Mouse (Mus musculus): ENCODE data around the gene Ccdc134. TPM values are rescaled to one million over a fixed set of nuclear protein-coding genes. Genes with fewer than 3 reads are reported as not detected.

Gene Ccdc134
- polyA plus RNA-seq, 1 experiment from 2014 or later, result 7.0 TPM

DNA sequence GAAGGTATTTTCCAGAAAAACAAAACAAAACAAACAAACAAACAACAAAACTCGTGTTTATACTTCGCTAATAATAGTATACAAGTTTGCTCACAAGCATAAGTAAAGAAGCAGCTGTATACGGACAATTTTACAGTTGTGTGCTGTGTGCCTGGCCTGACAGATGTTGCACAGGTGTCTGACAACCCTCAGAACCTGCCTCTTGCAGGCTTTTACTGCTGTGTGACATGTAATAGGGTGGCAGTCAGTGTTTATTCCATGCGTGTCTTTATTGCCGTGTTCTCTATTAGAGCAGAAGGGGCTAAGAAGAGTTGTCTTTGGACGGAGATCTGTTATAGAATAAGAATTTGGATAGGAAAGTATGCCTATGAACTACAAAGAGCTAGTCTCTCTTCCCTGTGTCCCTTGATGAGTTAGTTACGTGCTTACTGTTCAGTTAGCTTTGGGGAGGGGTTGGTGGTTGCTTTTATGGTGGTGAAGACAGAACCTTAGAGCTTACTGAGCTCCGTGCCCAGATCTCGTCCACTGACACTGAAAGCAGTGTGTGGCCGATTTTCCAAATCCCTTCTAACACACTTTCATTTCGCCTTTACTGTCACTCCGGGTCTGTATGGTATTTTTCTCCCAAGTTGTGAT, 34.4 kb downstream of the Ccdc134 start:
- no peak overlapping the region for H3K9ac ChIP-seq
- H3K36me3 ChIP-seq (replicated peaks), result 0 out of 2 replicates have a peak, but pooled peaks cover 3% of the 10 kb centered on the region
- no peak overlapping the region for H3K27ac ChIP-seq (replicated peaks)
- H3K4me2 ChIP-seq, result no peak overlapping the region
- H3K4me3 ChIP-seq (replicated peaks), result no peak overlapping the region
- no peak for ATAC-seq (ENCODE audit: insufficient read depth)
- 79% methylated on average over 12 of the region's 12 CpGs for WGBS (ENCODE audit: insufficient replicate concordance)
- peaks cover 97% of the 10 kb centered on the region for H3K4me1 ChIP-seq (replicated peaks)
- no peaks in the 10 kb centered on the region for H3K27me3 ChIP-seq
- no peaks in the 10 kb centered on the region for H3K9me3 ChIP-seq (replicated peaks)

DNA sequence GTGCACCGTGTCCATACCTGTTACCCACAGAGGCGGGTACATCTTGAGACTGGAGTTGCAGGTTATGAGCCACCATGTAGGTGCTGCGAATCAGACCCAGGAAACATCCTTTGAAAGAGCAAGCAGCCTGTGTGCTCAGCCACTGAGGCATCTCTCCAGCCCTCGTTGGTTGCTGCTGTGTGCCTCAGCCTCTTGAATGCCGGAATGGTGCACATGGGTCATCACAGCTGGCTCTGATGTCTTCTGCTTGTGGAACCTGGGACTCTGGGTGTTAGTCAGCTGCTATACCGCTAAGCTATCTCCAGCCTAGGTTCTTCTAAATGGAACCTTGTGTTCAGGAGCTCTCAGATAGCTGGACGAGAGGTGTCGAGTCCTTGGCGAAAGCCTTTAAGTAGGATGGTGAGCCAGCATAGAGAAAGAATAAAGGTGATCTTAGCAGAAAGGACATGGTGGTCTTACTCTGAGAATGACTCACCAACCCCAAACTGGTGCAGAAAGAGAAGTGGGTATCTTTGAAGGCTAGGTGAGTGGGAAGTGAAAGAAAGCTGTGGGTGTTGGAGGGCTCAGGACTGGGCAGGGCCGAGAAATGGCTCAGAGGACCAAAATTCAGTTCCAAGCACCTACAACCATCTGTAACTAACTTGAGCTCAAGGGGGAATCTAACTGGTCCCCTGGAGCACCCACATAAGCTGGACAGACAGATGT, 35.8 kb downstream of the Ccdc134 start:
- H3K27me3 ChIP-seq, result no peaks in the 10 kb centered on the region
- no peak overlapping the region for H3K4me3 ChIP-seq (replicated peaks)
- H3K4me1 ChIP-seq (replicated peaks), result peaks cover 98% of the 10 kb centered on the region
- 70% methylated on average over 10 of the region's 10 CpGs for whole genome bisulfite sequencing (ENCODE audit: insufficient replicate concordance)
- peak overlapping the region; percentile 36; the same call in 1 of the 2 replicates for H3K9ac ChIP-seq
- peak overlapping the region; percentile 52 for H3K4me2 ChIP-seq
- H3K36me3 ChIP-seq (replicated peaks), result 0 out of 2 replicates have a peak, but pooled peaks cover 3% of the 10 kb centered on the region
- ATAC-seq (ENCODE audit: insufficient read depth), result no peak
- H3K27ac ChIP-seq (replicated peaks), result peak overlapping the region; percentile 90
- no peaks in the 10 kb centered on the region for H3K9me3 ChIP-seq (replicated peaks)

DNA sequence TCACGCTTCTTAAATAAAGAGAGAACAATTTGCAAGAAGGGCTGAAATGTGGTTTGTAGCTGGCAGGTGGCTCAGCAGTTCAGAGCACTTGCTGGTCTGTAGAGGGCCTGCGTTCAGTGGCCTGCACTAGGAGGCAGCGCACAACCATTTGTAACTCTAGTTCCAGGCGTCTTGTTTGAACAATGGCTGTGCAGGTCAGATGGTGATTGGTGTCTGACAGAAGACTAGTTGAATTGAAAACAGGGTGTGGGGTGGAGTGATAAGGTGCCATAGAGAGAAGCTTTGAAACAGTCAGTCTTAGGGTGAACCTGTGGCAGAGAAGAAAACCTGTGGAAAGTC, 36.3 kb downstream of the Ccdc134 start:
- 0 out of 2 replicates have a peak overlapping the region, but pooled peaks have one; percentile 5 for H3K4me3 ChIP-seq (replicated peaks)
- 19% methylated on average over 4 of the region's 4 CpGs for WGBS (ENCODE audit: insufficient replicate concordance)
- H3K36me3 ChIP-seq (replicated peaks), result no peaks in the 10 kb centered on the region
- no peaks in the 10 kb centered on the region for H3K9me3 ChIP-seq (replicated peaks)
- peaks cover 95% of the 10 kb centered on the region for H3K4me1 ChIP-seq (replicated peaks)
- peak; percentile 65 for ATAC-seq (ENCODE audit: insufficient read depth)
- H3K9ac ChIP-seq, result peak overlapping the region; percentile 36; the same call in 1 of the 2 replicates
- H3K27ac ChIP-seq (replicated peaks), result peak overlapping the region; percentile 90
- no peaks in the 10 kb centered on the region for H3K27me3 ChIP-seq
- H3K4me2 ChIP-seq, result peak overlapping the region; percentile 52

DNA sequence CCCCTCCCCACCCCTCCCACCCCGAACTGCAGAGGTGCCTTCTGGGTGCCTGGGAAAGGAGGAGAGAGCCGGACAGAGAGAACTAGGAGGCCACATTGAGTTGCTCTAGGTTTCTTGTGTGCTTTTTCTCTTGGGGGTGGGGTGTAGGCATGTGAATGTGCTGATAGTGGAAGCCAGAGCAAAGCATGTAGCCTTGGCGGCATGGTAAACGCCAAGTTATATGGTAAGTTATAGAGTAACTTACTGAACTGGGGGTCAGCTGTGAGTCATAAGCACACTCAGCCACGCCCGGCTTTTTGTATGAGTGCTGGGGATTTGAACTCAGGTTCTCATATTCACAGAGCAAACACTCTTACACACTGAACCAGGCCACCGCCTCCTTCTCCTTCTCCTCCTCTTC, 36.8 kb downstream of the Ccdc134 start:
- peak overlapping the region; percentile 36 for H3K9ac ChIP-seq
- H3K27me3 ChIP-seq, result no peaks in the 10 kb centered on the region
- peaks cover 90% of the 10 kb centered on the region for H3K4me1 ChIP-seq (replicated peaks)
- WGBS (ENCODE audit: insufficient replicate concordance), result 19% methylated on average over 7 of the region's 7 CpGs
- H3K4me3 ChIP-seq (replicated peaks), result 0 out of 2 replicates have a peak overlapping the region, but pooled peaks have one; percentile 5
- H3K27ac ChIP-seq (replicated peaks), result peak overlapping the region; percentile 90
- H3K36me3 ChIP-seq (replicated peaks), result no peaks in the 10 kb centered on the region
- H3K4me2 ChIP-seq, result peak overlapping the region; percentile 52
- peak; percentile 69 for ATAC-seq (ENCODE audit: insufficient read depth)
- H3K9me3 ChIP-seq (replicated peaks), result no peaks in the 10 kb centered on the region

DNA sequence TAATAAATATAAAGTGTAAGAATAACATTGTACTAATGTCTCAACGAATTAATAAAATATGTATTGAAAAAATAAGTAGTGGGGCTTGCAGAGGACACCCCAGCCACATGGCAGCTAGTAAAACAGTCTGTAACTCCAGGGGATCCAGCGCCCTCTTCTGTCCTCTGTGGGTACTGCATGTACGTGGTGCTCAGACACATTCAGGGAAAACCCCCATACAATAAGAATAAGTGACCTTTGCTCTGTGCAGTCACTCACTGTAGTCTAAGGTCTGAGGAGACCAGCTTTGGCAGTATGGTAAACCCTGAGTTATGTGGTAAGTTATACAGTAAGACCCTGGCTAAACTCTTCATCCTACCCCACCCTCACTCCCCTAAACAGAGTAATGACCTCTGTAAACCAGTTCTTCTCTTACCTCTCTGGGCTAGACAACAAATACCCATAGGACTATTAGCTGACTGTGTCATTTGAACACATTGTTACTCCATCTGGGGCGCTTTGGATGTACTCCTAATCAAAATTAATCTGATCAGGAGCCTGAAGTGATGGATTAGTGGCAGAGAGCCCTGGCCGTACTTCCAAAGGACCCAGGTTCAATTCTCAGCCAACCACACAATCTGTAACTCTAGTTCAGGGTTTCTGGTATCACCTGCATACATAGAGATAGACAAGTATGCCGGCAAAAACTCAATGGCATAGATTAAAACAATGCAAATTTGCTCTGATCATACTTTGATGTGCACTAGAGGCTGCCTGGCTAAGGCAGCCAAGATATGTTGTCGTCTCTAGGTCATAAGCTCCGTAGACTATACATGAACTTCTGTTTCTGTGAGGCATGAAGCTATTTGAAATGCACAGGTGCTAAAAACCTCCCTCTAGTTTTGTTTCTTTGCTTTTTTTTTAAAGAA, 37.9 kb downstream of the Ccdc134 start:
- 44% methylated on average over 8 of the region's 8 CpGs for WGBS (ENCODE audit: insufficient replicate concordance)
- ATAC-seq (ENCODE audit: insufficient read depth), result no peak
- peak overlapping the region; percentile 31 for H3K4me3 ChIP-seq (replicated peaks)
- H3K9me3 ChIP-seq (replicated peaks), result no peaks in the 10 kb centered on the region
- H3K4me2 ChIP-seq, result peak overlapping the region; percentile 60
- H3K36me3 ChIP-seq (replicated peaks), result peaks cover 10% of the 10 kb centered on the region
- H3K27ac ChIP-seq (replicated peaks), result peak overlapping the region; percentile 90
- H3K4me1 ChIP-seq (replicated peaks), result peaks cover 79% of the 10 kb centered on the region
- H3K9ac ChIP-seq, result 0 out of 2 replicates have a peak overlapping the region, but pooled peaks have one; percentile 7
- no peaks in the 10 kb centered on the region for H3K27me3 ChIP-seq

DNA sequence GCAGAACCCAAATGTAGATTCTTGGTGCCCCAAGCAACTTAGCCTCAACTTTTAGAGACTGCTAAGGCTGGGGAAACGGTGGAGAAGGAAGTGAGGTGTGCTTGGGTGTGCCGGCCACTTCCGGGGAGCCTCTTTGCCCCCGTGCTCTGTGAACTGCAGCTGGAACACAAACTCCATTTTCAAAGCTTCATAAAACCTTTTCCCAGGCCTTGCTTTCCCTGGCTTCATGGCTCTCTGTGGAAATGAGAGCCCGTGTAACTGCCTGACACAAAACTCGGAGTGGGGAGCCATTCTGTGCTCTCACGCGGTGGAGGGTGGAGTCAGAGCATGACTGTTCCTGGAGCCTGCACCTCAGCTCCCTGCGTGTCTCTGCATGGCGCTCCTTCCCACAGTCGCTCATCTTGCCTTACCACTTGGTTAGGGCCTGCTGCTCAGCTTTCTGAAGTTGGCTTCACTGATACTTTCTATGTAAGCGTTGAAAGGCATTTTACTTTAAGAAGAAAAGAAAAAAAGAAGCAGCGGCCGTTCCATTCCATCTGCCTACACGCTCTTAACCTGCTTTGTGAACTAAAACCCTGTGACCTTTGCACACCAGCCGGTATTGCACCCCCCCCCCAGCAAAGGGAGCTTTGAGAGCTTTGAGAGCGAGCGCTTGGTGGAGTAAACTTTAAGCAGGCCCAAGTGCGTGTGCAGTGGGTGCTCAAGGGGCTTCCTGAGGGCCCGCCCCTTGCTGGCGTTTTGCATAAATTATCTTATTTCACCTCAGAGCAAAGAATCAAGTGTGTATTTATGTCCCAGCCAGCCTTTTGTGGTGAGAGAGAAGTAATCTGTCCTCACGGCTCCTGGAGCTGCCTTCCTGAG, 38.7 kb downstream of the Ccdc134 start:
- peaks cover 19% of the 10 kb centered on the region for H3K36me3 ChIP-seq (replicated peaks)
- no peaks in the 10 kb centered on the region for H3K9me3 ChIP-seq (replicated peaks)
- no peak for ATAC-seq (ENCODE audit: insufficient read depth)
- H3K27ac ChIP-seq (replicated peaks), result peak overlapping the region; percentile 90
- peak overlapping the region; percentile 60 for H3K4me2 ChIP-seq
- 0 out of 2 replicates have a peak overlapping the region, but pooled peaks have one; percentile 7 for H3K9ac ChIP-seq
- H3K4me3 ChIP-seq (replicated peaks), result peak overlapping the region; percentile 31
- 57% methylated on average over 22 of the region's 22 CpGs for WGBS (ENCODE audit: insufficient replicate concordance)
- H3K4me1 ChIP-seq (replicated peaks), result peaks cover 70% of the 10 kb centered on the region
- no peaks in the 10 kb centered on the region for H3K27me3 ChIP-seq

DNA sequence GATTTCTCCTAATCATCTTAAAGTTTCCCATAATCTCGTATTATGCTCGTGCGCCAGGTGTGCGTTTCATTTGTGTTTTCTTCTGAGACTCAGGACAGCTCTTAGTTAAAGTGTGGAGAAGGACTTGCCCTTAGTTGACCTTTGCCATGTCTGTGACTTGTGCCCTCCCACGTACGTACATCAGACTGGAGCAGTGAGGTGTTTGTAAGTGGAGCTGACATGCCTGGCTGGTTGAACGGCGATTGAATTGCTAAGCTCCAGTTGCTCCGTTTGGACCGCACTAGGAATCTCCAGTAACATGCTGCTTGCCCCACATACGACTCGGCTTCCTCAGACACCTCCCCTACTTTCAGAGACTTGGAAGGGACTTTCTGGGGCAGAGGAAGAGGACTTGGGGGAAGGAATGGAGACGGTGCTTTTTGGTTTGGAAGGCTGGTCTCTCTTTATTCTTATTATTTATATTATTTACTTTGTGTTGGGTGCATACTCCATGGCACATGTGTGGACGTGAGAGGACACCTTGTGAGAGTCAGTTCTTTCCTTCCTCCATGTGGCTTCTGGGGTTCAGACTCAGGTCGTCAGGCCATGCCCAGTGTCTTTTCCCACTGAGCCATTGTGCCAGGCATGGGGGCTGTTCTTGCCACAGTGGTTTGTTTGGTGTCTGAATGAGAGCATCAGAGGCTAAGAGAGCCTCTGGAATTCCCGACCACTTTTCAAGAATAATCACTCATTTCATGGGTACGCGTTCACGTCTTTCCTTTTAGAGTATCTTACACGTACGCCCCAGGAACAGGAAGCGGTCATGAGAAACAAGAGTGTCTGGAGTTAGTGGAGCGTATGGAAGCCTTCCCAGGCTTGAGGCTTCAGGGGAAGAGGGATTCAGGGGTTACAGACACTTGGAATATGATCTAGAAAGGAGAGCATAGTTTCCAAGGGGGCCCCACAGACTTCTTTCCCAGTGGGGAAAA, 39.8 kb downstream of the Ccdc134 start:
- Histone ChIP-seq H3K4me1 (replicated peaks) (peaks cover 61% of the 10 kb centered on the region), H3K4me2 (no peak overlapping the region), H3K27ac (replicated peaks) (peak overlapping the region; percentile 90), H3K9ac (no peak overlapping the region), H3K27me3 (no peaks in the 10 kb centered on the region), H3K9me3 (replicated peaks) (no peaks in the 10 kb centered on the region), H3K4me3 (replicated peaks) (no peak overlapping the region), H3K36me3 (replicated peaks) (peaks cover 29% of the 10 kb centered on the region)
- ATAC-seq (ENCODE audit: insufficient read depth), result no peak
- 79% methylated on average over 23 of the region's 23 CpGs for WGBS (ENCODE audit: insufficient replicate concordance)

DNA sequence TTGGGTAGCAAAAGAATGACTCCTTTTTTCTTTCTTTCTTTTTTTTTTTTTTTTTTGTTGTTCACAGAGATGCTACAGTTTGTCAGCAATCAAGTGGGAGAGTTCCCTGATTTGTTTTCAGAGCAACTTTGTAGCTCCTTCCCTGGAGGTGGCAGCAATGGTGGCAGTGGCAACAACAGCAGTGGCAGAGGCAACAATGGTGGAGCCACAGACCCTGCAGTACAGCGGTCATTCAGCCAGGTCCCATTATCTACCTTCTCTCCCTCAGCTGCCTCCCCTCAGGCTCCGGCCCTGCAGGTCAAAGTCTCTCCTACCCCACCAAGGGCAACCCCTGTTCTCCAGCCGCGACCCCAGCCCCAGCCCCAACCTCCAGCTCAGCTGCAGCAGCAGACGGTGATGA, 41.9 kb downstream of the Ccdc134 start:
- Histone ChIP-seq H3K4me1 (replicated peaks) (peaks cover 40% of the 10 kb centered on the region), H3K9ac (no peak overlapping the region), H3K27ac (replicated peaks) (no peak overlapping the region), H3K27me3 (no peaks in the 10 kb centered on the region), H3K36me3 (replicated peaks) (peaks cover 50% of the 10 kb centered on the region), H3K4me3 (replicated peaks) (no peak overlapping the region), H3K9me3 (replicated peaks) (no peaks in the 10 kb centered on the region), H3K4me2 (no peak overlapping the region)
- 78% methylated on average over 5 of the region's 5 CpGs for WGBS (ENCODE audit: insufficient replicate concordance)
- ATAC-seq (ENCODE audit: insufficient read depth), result no peak

DNA sequence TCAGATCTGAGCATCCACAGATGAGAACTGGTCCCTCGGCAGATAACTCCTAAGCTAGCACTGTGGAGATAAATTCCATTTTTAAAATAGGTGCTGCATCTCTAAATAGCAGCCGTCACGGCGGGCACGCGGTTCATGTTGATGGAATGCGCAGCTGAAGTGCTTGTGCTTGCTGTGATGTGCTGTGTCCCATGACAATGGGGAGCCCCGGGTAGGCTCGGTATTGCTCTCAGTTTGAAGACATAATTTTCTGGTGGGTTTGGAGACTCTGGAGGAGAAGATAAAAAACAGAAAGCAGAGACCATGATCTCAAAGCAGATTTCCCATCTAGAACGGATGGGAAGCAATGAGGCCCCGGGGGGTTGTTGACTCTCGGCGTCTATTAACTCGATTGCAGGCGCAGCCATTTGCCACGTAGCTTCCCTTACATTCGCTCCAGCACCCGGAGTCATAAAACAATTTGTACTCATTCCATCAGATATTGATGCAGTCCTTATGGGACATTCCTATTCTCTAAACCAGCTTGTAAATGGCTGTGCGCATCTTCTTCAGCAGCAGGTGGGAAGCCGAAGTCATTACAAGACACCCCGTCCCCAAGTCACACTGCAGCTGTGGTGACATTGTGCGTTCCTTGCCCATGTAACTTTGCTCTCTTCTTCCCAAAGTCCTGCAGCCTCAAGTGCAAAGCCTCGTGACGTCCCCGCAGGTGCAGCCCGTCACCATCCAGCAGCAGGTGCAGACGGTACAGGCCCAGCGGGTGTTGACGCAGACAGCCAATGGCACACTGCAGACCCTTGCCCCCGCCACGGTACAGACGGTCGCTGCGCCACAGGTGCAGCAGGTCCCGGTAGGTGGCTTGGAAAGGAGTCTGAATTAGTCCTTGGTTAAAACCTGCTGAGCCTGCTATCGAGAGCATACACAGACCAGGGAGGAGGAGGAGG, 43.0 kb downstream of the Ccdc134 start:
- H3K9me3 ChIP-seq (replicated peaks), result no peaks in the 10 kb centered on the region
- no peak overlapping the region for H3K9ac ChIP-seq
- no peak overlapping the region for H3K4me3 ChIP-seq (replicated peaks)
- peaks cover 30% of the 10 kb centered on the region for H3K4me1 ChIP-seq (replicated peaks)
- ATAC-seq (ENCODE audit: insufficient read depth), result no peak
- WGBS (ENCODE audit: insufficient replicate concordance), result 88% methylated on average over 36 of the region's 36 CpGs
- no peak overlapping the region for H3K4me2 ChIP-seq
- no peaks in the 10 kb centered on the region for H3K27me3 ChIP-seq
- H3K27ac ChIP-seq (replicated peaks), result no peak overlapping the region
- H3K36me3 ChIP-seq (replicated peaks), result peaks cover 60% of the 10 kb centered on the region

All from liver, embryonic 15.5 days (tissue).